Mouse (Mus musculus) olfactory bulb, adult 2 months (tissue): ENCODE results near the gene Relt. TPM values are rescaled to one million over a fixed set of nuclear protein-coding genes. Genes with fewer than 3 reads are reported as not detected.
"Not testable (repeated sequence)": the region's sequence is repeated elsewhere in the genome, so short reads cannot be mapped to it uniquely, and the experiment has no call there.

ENCODE experiments used
- H3K27ac ChIP-seq: fragments of 200-500 bp; 2 replicates; pipeline ENCODE4 v1.5.1; 2012; ENCODE audit warnings: low read depth, low read length; ENCODE audit not compliant: insufficient read depth
- H3K4me1 ChIP-seq: fragments of 200-500 bp; 2 replicates; pipeline ENCODE4 v1.6.1; 2012; ENCODE audit warnings: low read length; ENCODE audit not compliant: control insufficient read depth, insufficient read depth
- H3K4me3 ChIP-seq: fragments of 200-500 bp; 2 replicates; pipeline ENCODE4 v1.5.1; 2012; ENCODE audit warnings: mild to moderate bottlenecking, low read depth, low read length, moderate library complexity; ENCODE audit not compliant: insufficient read depth
- CTCF ChIP-seq: fragments of 200-500 bp; IDR thresholded peaks from 2 replicates; pipeline ENCODE4 v1.5.1; 2012; ENCODE audit warnings: low read depth, mild to moderate bottlenecking, low read length, moderate library complexity; ENCODE audit not compliant: insufficient read depth
- POLR2A ChIP-seq: fragments of 200-500 bp; IDR thresholded peaks from 2 replicates; pipeline ENCODE4 v1.6.1; 2012; ENCODE audit warnings: mild to moderate bottlenecking, low read depth, low read length, moderate library complexity; ENCODE audit not compliant: insufficient read depth
- WGBS: fragments of 180-500 bp; shearing (Covaris S2); methylation state at CpG from one replicate; pipeline ENCODE4 v1.1.7; 2018; 5-methylcytosine and 5-hydroxymethylcytosine counted together
- polyA plus RNA-seq: library from polyadenylated mRNA; stranded (reverse); fragments of >200 nt; gene quantifications from 2 replicates; pipeline ENCODE4 v1.2.4, GENCODE M21; 2012; ENCODE audit warnings: low replicate concordance; ENCODE audit not compliant: missing spikeins, insufficient read depth, insufficient read length

The Relt gene
- polyA plus RNA-seq, 1 experiment: not detected

DNA sequence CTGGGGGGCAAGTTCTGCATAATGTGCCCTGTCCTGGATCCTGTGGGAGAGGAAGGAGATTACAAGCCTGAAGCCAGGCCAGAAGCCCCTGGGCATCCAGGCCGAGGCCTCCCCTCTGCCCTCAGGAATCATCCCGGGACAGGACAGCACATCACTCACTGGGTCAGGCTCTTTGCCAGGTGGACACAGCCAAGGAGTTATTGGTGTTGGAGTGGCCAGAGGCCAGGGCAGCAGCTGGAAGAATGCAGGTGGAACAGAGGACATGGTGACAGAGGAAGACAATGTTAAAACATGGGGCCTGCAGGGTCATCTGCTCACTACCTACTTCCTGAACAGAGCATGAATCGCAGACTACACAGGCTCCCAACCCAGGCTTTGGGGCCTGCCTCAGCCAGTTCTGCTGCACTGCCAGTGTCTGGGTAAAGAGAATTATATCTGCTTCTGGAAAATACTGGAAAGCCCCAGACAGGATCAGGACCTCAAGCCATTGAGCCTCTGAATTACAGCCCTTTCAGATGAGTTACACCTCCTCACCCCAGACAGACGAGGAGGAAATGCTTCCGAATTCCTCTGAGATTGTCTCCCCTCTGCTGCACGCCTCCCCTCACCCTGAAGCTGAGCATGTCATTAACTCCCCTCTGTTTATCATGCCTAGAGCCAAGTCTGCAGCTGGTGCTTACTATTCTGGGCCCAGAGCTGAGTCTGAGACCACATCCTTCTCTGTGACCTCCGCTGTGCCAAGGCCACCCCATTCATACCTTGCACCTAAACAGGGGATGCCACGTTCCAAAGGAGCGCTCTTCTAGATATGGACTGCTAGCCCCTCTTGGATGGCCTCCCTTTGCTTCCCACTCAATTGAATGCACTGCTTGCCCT, 11.5 kb downstream of the Relt start:
- no peak overlapping the region for H3K4me3 ChIP-seq
- 42% methylated on average over 9 of the region's 9 CpGs for WGBS
- H3K27ac ChIP-seq: peak overlapping the region; percentile 17
- TF ChIP-seq POLR2A: no peak
- no peak for TF ChIP-seq CTCF
- peaks cover 41% of the 10 kb centered on the region for H3K4me1 ChIP-seq

DNA sequence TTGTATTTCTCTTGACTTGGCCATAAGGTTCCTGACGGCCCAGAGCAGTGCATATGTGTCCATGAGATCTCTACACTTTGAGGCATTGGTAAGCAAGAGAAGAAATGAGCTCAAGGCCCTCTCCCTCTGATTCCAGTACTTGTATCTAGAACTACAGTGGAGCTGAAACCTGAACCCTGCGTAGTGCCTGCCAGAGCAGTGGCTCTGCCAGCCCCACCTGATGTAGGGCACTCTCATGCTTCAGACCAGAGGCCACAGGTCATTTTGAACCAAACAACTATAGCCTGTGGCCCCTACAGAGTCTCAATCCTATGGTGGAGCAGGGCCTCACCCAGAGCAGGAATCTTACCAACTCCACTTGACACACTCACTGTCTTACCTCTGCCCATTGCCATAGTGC, 13.7 kb downstream of the Relt start:
- Histone ChIP-seq H3K4me1 (peaks cover 29% of the 10 kb centered on the region), H3K4me3 (no peak overlapping the region), H3K27ac (no peak overlapping the region)
- WGBS: 95% methylated on average over 2 of the region's 2 CpGs
- TF ChIP-seq POLR2A (no peak), CTCF (no peak)

DNA sequence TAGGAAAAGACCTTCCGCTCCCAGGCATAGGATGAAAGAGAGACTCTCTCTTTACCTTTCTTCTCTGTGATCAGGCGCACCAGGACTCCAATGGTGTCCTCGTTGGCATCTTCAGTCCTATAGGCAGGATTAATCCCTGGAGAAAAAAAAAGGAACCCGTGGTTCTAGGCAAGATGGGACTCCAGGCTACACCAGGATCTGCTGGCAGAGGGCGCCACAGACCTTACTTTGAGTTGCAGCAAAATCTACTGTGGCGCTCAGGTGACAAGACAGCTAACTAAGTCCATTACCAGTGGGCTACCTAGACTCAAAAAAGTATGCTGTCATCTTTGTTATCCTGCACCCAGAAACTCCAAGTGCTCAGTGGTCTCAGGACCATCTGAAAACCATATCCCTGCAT, 14.5 kb downstream of the Relt start:
- WGBS: 37% methylated on average over 6 of the region's 6 CpGs
- TF ChIP-seq POLR2A: no peak
- TF ChIP-seq CTCF: peak; percentile 29; the same call in 1 of the 2 replicates
- Histone ChIP-seq H3K27ac (no peak overlapping the region), H3K4me1 (peaks cover 25% of the 10 kb centered on the region), H3K4me3 (no peak overlapping the region)

DNA sequence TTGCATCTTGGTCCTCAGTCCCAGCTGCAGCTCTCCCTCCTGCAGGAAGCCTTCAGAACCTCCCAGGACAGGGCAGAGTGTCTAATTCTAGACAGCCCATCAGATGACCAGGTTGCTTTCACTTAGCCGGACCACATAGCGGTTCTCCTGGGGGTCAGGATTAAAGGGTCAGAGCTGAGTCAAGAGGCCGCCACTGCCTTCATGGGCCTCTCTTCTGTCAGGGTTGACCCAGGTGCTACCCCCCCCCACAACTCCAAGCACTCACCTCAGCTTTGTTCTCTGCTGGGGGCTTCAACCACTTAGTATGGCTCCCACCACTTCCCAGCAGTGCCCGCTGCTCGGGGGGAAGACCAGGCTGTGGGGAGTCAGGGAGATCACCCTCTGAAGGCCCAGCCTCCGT, 16.1 kb downstream of the Relt start:
- Histone ChIP-seq H3K4me1 (peaks cover 16% of the 10 kb centered on the region), H3K27ac (no peak overlapping the region), H3K4me3 (no peak overlapping the region)
- WGBS: 93% methylated on average over 6 of the region's 6 CpGs
- TF ChIP-seq POLR2A (no peak), CTCF (no peak)

DNA sequence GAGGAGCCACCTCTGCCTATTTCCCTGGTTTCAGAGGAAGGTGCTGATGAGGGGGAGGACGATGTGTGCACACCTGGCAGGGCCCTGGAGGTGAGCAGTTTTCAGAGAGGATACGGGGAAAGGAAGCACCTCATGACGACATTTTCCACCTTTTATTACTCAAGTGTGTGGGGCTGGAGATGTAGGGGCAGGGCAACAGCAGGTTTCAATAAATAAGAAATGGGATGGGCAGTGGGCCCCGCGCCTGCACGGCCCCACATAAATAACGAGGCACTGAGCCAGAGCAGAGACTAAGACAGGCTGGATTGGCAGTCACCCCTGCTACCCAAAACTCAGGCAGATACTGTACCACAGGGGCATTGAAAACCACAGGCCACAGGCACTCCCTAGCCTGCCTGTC, 17.2 kb downstream of the Relt start:
- H3K4me3 ChIP-seq, H3K27ac ChIP-seq, H3K4me1 ChIP-seq: not testable (repeated sequence)
- 70% methylated on average over 7 of the region's 7 CpGs for WGBS

DNA sequence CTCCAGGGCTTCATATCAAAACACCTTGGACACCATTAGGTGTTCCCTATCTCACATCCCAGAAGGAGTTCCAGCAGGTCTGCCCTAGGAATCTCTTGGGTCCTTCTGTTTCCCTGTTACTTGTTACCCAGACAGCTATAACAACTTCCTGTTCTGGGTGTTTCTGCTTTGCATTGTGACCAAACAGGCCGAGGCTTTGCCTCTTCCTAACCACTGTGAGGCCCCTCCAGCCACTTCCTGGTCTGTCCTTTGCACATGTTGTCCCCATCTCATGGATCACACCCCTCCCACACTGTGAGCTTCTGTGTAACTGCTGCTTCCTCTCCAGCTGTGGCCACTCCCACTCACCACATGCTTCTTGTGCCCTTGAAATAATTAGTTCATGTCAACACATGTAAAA, 17.8 kb downstream of the Relt start:
- Histone ChIP-seq H3K27ac (no peak overlapping the region), H3K4me1 (peaks cover 2% of the 10 kb centered on the region), H3K4me3 (no peak overlapping the region)
- WGBS: 45% methylated on average over 1 of the region's 1 CpGs
- TF ChIP-seq CTCF (no peak), POLR2A (no peak)

DNA sequence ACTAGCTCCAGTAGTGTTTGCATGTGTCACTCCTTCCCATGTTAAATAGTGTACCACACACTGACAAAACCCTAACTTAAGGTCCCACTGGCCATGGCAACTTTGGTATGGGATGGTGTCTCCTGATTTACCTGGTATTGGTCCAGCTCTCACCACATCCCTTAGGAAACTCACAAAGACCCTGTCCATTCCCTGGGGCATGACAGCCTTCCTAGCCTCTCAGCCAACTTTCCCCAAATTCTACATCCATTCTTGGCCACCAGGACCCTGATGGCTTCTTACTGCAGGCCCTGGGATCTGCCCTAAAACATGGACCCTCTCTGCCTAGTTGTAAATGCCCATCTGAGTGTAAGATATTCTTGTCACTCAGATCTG, 18.2 kb downstream of the Relt start:
- peaks cover 2% of the 10 kb centered on the region for H3K4me1 ChIP-seq
- no peak overlapping the region for H3K27ac ChIP-seq
- no peak for TF ChIP-seq POLR2A
- TF ChIP-seq CTCF: no peak
- no peak overlapping the region for H3K4me3 ChIP-seq

DNA sequence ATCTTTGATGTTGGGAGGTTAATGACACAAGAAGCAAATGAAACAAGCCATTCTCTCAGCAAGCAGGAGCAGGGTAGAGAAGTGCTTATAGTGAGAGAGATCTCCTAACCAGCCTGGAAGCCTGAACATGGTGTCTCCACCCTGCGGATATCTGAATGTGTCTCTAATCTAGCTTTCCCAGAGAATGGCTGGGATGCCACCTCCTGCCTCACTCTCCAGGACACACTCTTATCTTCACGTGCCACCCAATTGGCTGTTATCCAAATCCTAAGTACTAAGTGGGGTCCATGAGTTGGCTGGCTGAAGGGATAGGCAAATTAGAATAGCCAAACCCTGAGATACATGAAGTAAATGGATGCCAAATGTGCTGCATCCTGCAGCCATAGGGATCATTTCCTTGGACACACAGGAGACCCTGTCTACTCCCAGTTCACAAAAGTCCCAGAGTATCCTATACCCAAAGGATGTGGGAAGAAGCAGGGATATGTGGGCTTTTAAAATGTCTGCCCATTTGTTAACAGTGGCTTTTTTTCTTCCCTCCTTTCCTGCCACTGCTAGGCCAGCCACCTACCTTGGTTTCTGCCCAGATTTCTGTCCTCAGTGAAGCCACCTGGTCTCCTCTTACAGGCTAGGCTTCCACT, 18.7 kb downstream of the Relt start:
- H3K4me3 ChIP-seq: no peak overlapping the region
- no peak for TF ChIP-seq POLR2A
- no peak for TF ChIP-seq CTCF
- H3K27ac ChIP-seq: no peak overlapping the region
- 59% methylated on average over 2 of the region's 2 CpGs for WGBS
- peaks cover 2% of the 10 kb centered on the region for H3K4me1 ChIP-seq

DNA sequence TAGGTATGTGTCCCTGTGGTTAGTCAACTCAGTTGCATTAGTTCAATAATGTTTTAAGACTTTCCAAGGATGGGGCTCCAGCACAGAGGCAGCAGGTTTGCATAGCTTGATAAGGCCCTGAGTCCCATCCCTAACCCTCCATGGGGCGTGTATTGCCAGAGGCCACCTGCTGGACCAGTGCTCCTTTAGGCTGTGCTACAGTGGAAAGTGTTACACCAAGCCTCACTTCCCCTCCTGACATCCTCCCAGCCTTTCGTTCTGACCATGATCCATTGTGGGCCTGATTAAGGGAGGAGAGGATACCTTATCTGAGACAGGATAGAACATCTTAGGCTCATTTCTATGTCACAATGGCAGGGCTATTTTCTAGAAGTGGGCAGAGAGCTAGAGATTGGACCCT, 19.4 kb downstream of the Relt start:
- WGBS: 86% methylated on average over 2 of the region's 2 CpGs
- H3K4me1 ChIP-seq: peaks cover 2% of the 10 kb centered on the region
- H3K4me3 ChIP-seq: no peak overlapping the region
- TF ChIP-seq POLR2A (no peak), CTCF (no peak)
- H3K27ac ChIP-seq: no peak overlapping the region
